Mouse (Mus musculus): ENCODE data around the gene Gm30191. TPM values are rescaled to one million over a fixed set of nuclear protein-coding genes. Genes with fewer than 3 reads are reported as not detected.
"Not testable (repeated sequence)": the region's sequence is repeated elsewhere in the genome, so short reads cannot be mapped to it uniquely, and the experiment has no call there.

Gm30191 gene
- total RNA-seq, 2 experiments from 2014 or later = not detected

- no peak for DNase-seq
- intact Hi-C loops (cut with DNase I; ENCODE audit: low total_unique reads) = loop anchor here (5.0 to 10.0 kb wide), 3 partner anchors 41 to 234 kb away; no protein-coding TSS in a partner anchor
Measured at GRCm38 (mm10) chr4:134250930-134251240, 4.2 kb downstream of the Gm30191 start.

- peak; percentile 33 for DNase-seq
- intact Hi-C loops (cut with DNase I; ENCODE audit: low total_unique reads) = loop anchor here (5.0 to 10.0 kb wide), 3 partner anchors 41 to 233 kb away; no protein-coding TSS in a partner anchor
Measured at GRCm38 (mm10) chr4:134251241-134252130, 4.8 kb downstream of the Gm30191 start.

GRCm38 (mm10) chr4:134252131-134252910, 5.6 kb downstream of the Gm30191 start:
- no peak for DNase-seq
- intact Hi-C loops (cut with DNase I; ENCODE audit: low total_unique reads) = loop anchor here (5.0 to 10.0 kb wide), 3 partner anchors 40 to 232 kb away; no protein-coding TSS in a partner anchor

DNA sequence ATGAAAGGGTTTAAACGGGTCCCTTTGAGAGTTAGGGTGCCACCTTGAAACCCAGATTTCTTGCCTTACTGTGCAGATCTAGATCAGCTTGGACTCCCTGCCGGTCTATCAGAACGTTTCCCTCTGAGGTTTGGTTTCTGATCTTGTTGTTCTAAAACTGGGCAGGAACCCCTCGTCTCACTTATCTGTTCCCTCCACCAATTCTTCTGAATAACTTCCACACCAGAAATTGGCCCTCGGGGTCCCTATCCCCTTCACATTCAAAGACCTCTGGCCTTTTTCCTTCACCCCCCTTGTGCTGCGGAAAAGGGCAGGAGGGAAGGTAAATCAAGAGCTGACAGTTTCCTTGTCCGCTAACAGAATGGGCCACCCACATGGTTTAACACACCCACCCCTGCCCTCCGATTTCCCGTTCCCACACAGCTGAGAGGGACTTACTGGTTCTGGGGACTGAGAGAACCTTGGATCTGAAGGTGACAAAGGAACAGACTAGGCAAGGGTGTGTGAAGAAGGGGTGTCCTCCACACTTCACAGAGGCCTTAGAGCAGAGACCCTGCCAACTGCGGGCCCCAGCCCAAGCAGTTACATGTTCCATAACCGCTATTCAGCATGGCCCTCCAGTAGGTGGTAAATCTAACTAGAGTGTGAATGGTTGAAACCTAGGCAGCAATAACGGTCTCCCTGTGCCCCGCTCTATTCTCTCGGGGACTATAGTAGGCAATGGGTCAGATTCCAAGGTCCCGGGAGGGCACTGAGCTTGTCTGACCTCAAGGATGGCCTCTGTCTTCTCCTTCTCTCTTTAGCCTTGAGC, 6.4 kb downstream of the Gm30191 start:
- DNase-seq = no peak
- intact Hi-C loops (cut with DNase I; ENCODE audit: low total_unique reads) = loop anchor here (5.0 to 10.0 kb wide), 3 partner anchors 39 to 232 kb away; no protein-coding TSS in a partner anchor

DNA sequence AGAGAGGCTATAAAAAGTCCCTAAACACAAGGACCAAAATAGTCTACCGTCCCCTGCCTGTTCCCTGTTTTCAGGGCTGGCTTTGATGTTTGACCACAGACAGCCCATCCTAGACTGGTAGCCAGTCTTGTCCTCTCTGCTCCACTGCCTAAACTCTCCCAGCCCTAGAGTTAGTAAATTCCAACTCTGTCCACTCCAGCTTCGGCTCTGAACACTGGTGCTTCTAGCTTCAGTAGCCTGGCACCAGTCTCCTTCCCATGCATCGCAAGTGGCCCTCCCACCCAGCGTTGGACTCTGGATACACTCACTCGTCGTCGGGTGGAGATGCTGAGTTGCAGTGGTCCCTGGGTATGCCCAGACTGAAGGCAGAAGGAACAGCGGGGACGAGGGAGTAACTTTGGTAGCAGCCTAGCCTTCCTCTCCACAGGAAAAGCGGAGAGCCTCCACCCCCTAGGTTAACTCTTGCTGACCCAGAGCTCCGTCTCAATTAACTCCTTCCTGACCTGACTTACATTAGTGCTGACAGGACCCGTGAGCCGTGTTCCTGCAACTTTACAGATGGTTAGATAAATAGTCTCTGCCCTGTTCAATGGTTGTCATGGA, 7.1 kb downstream of the Gm30191 start, which contains the start of gene Grrp1:
TSS of gene Grrp1 (minus strand) at position 385 of the 603 bp plus-strand sequence.
- DNase-seq = no peak
- intact Hi-C loops (cut with DNase I; ENCODE audit: low total_unique reads) = loop anchor here (5.0 to 10.0 kb wide), 3 partner anchors 38 to 231 kb away; no protein-coding TSS in a partner anchor

DNA sequence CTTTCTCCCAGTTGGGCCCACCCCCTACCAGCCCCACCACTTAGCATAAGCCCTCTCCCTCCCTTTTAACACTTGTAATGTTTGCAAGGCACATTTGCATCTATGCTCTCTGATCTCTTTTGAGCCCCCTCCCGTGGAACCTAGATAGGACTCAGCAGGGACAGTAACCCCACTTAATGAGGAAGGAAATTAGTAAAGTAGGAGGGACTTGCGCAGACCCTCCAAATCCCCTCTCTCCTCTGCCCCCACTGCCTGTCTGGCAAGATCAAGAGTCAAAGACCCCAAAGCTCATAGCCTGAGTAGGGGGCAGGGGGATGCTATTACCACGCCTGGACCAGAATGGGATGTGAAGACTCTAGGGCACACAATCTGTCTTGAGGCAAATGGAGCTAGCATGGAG, 8.1 kb downstream of the Gm30191 start:
- intact Hi-C loops (cut with DNase I; ENCODE audit: low total_unique reads) = loop anchor here (5.0 to 10.0 kb wide), 3 partner anchors 37 to 230 kb away; no protein-coding TSS in a partner anchor
- DNase-seq = no peak

GRCm38 (mm10) chr4:134255854-134256253, 9.1 kb downstream of the Gm30191 start:
- intact Hi-C loops (cut with DNase I; ENCODE audit: low total_unique reads) = loop anchor here (10.0 kb wide), 2 partner anchors 119 to 229 kb away; no protein-coding TSS in a partner anchor
- no peak for DNase-seq

GRCm38 (mm10) chr4:134256407-134257197, 9.9 kb downstream of the Gm30191 start:
- DNase-seq = no peak

GRCm38 (mm10) chr4:134257198-134258009, 10.7 kb downstream of the Gm30191 start:
- no peak for DNase-seq
- intact Hi-C loops (cut with DNase I; ENCODE audit: low total_unique reads) = loop anchor here (10.0 kb wide), 2 partner anchors 117 to 227 kb away; no protein-coding TSS in a partner anchor

More at GRCm38 (mm10) chr4:134256407-134257197, 9.9 kb downstream of the Gm30191 start:
- intact Hi-C loops (cut with DNase I; ENCODE audit: low total_unique reads) = loop anchor here (10.0 kb wide), 2 partner anchors 118 to 228 kb away; no protein-coding TSS in a partner anchor

DNA sequence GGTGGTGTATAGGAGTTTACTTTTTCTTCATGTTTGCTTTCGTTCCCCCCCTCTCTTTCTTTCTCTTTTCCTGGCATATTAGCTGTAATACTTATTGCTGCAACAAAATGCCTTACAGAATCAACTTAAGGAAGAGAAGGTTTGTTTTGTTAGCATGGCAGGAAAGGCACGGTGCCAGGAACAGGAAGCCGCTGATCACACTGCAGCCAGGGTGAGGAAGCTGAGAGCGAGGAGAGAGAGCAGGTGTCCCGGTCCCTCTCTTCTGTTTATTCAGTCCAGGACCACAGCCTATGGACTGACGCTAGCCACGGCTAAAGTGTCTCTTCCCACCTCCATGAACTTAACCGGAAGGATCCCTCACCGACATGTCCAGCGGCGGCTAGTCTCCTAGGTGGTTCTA, 11.6 kb downstream of the Gm30191 start:
- DNase-seq = no peak
- intact Hi-C loops (cut with DNase I; ENCODE audit: low total_unique reads) = loop anchor here (10.0 kb wide), 2 partner anchors 116 to 226 kb away; no protein-coding TSS in a partner anchor

- intact Hi-C loops (cut with DNase I; ENCODE audit: low total_unique reads) = no loop called here
- peak; percentile 64 for DNase-seq
Measured at GRCm38 (mm10) chr4:134263191-134263590, 16.5 kb downstream of the Gm30191 start.

DNA sequence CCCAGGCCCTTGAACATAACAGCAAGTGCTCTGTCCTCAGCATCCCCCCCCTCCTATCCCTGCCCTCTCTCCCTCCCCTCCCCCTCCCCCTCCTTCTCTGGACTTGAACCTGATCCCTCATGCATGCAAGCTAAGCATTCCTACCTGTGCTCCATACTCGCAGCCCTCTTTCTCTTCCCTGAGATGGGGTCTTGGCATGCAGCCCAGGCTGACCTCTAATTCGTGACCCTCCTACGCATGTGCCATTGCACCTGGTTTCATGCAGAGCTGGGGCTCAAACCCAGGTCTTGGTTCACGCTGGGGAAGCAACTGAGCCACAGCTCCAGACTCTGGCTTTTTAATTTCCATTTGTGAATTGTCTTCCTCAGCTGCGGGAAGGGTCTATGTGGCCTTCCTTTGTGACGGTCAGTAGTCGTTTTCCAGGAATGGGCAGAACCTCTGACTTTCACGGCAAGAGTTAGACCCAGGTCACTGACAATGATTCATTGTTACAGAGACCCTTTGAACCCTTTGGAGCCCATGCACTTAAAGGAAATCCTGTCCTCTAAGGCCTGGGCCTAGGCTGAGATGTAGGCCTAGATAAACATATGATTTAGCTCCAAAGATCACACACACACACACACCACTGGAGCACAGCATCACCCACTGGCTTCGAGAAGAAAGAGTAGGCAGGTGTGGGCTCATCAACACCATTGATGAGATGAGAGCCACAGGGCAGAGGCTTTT, 19.3 kb downstream of the Gm30191 start:
- DNase-seq = no peak
- intact Hi-C loops (cut with DNase I; ENCODE audit: low total_unique reads) = loop anchor here (5.0 kb wide), 1 partner anchor 126 kb away; no protein-coding TSS in a partner anchor

- DNase-seq = no peak
- intact Hi-C loops (cut with DNase I; ENCODE audit: low total_unique reads) = loop anchor here (5.0 kb wide), 1 partner anchor 124 kb away; no protein-coding TSS in a partner anchor
Measured at GRCm38 (mm10) chr4:134268102-134268655, 21.4 kb downstream of the Gm30191 start.

DNA sequence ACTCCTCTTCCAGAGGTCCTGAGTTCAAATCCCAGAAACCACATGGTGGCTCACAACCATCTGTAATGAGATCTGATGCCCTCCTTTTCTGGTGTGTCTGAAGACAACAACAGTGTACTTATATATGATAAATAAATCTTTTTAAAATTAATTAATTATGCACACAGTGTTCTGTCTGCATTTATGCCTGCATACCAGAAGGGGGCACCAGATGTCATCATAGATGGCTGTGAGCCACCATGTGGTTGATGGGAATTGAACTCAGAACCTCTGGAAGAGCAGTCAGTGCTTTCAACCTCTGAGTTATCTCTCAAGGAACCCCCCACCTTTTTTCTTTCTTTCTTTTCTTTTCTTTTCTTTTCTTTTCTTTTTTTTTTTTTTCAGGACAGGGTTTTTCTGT, 22.9 kb downstream of the Gm30191 start:
- DNase-seq = not testable (repeated sequence)
- intact Hi-C loops (cut with DNase I; ENCODE audit: low total_unique reads) = loop anchor here (5.0 kb wide), 1 partner anchor 123 kb away; no protein-coding TSS in a partner anchor

GRCm38 (mm10) chr4:134271979-134272378, 25.2 kb downstream of the Gm30191 start:
- intact Hi-C loops (cut with DNase I; ENCODE audit: low total_unique reads) = no loop called here
- DNase-seq = no peak

Measured in gastrocnemius, postnatal 14 days (tissue).